Mouse (Mus musculus) intestine, embryonic 16.5 days (tissue): ENCODE data around the gene Rapgef2. TPM values are rescaled to one million over a fixed set of nuclear protein-coding genes. Genes with fewer than 3 reads are reported as not detected.
A peak's percentile ranks its signal among the peaks of the same experiment; 100 is the strongest.

ENCODE experiments used
- ATAC-seq: fragments of 200-750 bp; cut with Nextera tagmentation; 2 replicates; pipeline ENCODE4 v1.8.0; 2017; ENCODE audit warnings: moderate TSS enrichment, moderate library complexity
- H3K27ac ChIP-seq: fragments of 300-500 bp; sonication (generic); 2 replicates; pipeline ENCODE4 v1.5.1; 2014; ENCODE audit warnings: mild to moderate bottlenecking, low read length
- H3K27me3 ChIP-seq: fragments of 300-500 bp; sonication (generic); replicated peaks from 2 replicates; pipeline ENCODE4 v1.6.1; 2014; ENCODE audit warnings: low read length, control low read depth, mixed read lengths; ENCODE audit not compliant: control insufficient read depth, insufficient read depth
- H3K36me3 ChIP-seq: fragments of 300-500 bp; sonication (generic); 2 replicates; pipeline ENCODE4 v1.6.1; 2014; ENCODE audit warnings: low read length, control low read depth; ENCODE audit not compliant: control insufficient read depth, insufficient read depth
- H3K4me1 ChIP-seq: fragments of 300-500 bp; sonication (generic); 2 replicates; pipeline ENCODE4 v1.6.1; 2014; ENCODE audit warnings: low read length, control low read depth, mixed read lengths; ENCODE audit not compliant: control insufficient read depth, insufficient read depth
- H3K4me2 ChIP-seq: fragments of 300-500 bp; sonication (generic); 2 replicates; pipeline ENCODE4 v1.6.1; 2014; ENCODE audit warnings: low read depth, low read length, control low read depth
- H3K4me3 ChIP-seq: fragments of 300-500 bp; sonication (generic); 2 replicates; pipeline ENCODE4 v1.5.1; 2014; ENCODE audit warnings: mild to moderate bottlenecking, low read length
- H3K9ac ChIP-seq: fragments of 300-500 bp; sonication (generic); 2 replicates; pipeline ENCODE4 v1.6.1; 2014; ENCODE audit warnings: low read depth, low read length
- H3K9me3 ChIP-seq: fragments of 300-500 bp; sonication (generic); 2 replicates; pipeline ENCODE4 v1.6.1; 2016; ENCODE audit warnings: low read length, control low read depth; ENCODE audit not compliant: control insufficient read depth
- WGBS: fragments of 180-500 bp; shearing (Covaris S2); extraction: QIAGEN DNeasy Blood & Tissue Kit; methylation state at CpG from one replicate; pipeline ENCODE4 v1.1.7; 2014; 5-methylcytosine and 5-hydroxymethylcytosine counted together
- polyA plus RNA-seq: library from polyadenylated mRNA; unstranded; fragments of >200 nt; fragmentation: Nextera tagmentation; extraction: Ambion mirVana; gene quantifications from 2 replicates; pipeline ENCODE4 v1.2.1, GENCODE M21; 2015

The Rapgef2 gene
- polyA plus RNA-seq, 1 experiment from 2014 or later, result 2.2 TPM

- Histone ChIP-seq H3K36me3 (no peaks in the 10 kb centered on the region), H3K4me3 (no peak overlapping the region), H3K27me3 (no peaks in the 10 kb centered on the region), H3K27ac (no peak overlapping the region), H3K4me1 (no peaks in the 10 kb centered on the region), H3K9me3 (no peaks in the 10 kb centered on the region), H3K4me2 (no peak overlapping the region), H3K9ac (no peak overlapping the region)
- 91% methylated on average over 1 of the region's 1 CpGs for WGBS
- ATAC-seq, result no peak
Measured at GRCm38 (mm10) chr3:79187912-79188311, 98.4 kb downstream of the Rapgef2 start.

- Histone ChIP-seq H3K4me1 (peaks cover 41% of the 10 kb centered on the region), H3K27ac (peak overlapping the region; percentile 90), H3K4me2 (no peak overlapping the region), H3K9me3 (no peaks in the 10 kb centered on the region), H3K36me3 (no peaks in the 10 kb centered on the region), H3K27me3 (no peaks in the 10 kb centered on the region), H3K9ac (no peak overlapping the region), H3K4me3 (no peak overlapping the region)
- WGBS, result 48% methylated on average over 3 of the region's 3 CpGs
- ATAC-seq, result peak; percentile 24; the same call in 1 of the 2 replicates
Measured at GRCm38 (mm10) chr3:79182290-79182689, 104.0 kb downstream of the Rapgef2 start.

GRCm38 (mm10) chr3:79181248-79181991 is 104.9 kb downstream of the Rapgef2 start:
- Histone ChIP-seq H3K36me3 (no peaks in the 10 kb centered on the region), H3K27ac (peak overlapping the region; percentile 90), H3K27me3 (no peaks in the 10 kb centered on the region), H3K4me1 (peaks cover 45% of the 10 kb centered on the region), H3K4me3 (peak overlapping the region; percentile 30), H3K9me3 (no peaks in the 10 kb centered on the region), H3K4me2 (peak overlapping the region; percentile 61), H3K9ac (peak overlapping the region; percentile 46)
- WGBS, result 22% methylated on average over 24 of the region's 24 CpGs
- peak; percentile 94 for ATAC-seq

GRCm38 (mm10) chr3:79180086-79180485 is 106.2 kb downstream of the Rapgef2 start:
- Histone ChIP-seq H3K9me3 (no peaks in the 10 kb centered on the region), H3K27ac (peak overlapping the region; percentile 54; the same call in 1 of the 2 replicates), H3K4me1 (peaks cover 45% of the 10 kb centered on the region), H3K4me2 (peak overlapping the region; percentile 32; the same call in 1 of the 2 replicates), H3K9ac (no peak overlapping the region), H3K27me3 (no peaks in the 10 kb centered on the region), H3K36me3 (no peaks in the 10 kb centered on the region), H3K4me3 (no peak overlapping the region)
- no peak for ATAC-seq
- WGBS, result 35% methylated on average over 8 of the region's 8 CpGs

- ATAC-seq, result no peak
- Histone ChIP-seq H3K9ac (no peak overlapping the region), H3K4me3 (no peak overlapping the region), H3K27me3 (no peaks in the 10 kb centered on the region), H3K4me2 (peak overlapping the region; percentile 32; the same call in 1 of the 2 replicates), H3K27ac (peak overlapping the region; percentile 54; the same call in 1 of the 2 replicates), H3K4me1 (peaks cover 45% of the 10 kb centered on the region), H3K36me3 (no peaks in the 10 kb centered on the region), H3K9me3 (no peaks in the 10 kb centered on the region)
- 82% methylated on average over 2 of the region's 2 CpGs for WGBS
Measured at GRCm38 (mm10) chr3:79179499-79180053, 106.7 kb downstream of the Rapgef2 start.

- no peak for ATAC-seq
- H3K4me1 ChIP-seq, result peaks cover 45% of the 10 kb centered on the region
Measured at GRCm38 (mm10) chr3:79178708-79179107, 107.6 kb downstream of the Rapgef2 start.

GRCm38 (mm10) chr3:79178070-79178469 is 108.2 kb downstream of the Rapgef2 start:
- Histone ChIP-seq H3K27ac (no peak overlapping the region), H3K4me2 (no peak overlapping the region), H3K9me3 (no peaks in the 10 kb centered on the region), H3K36me3 (no peaks in the 10 kb centered on the region), H3K4me3 (no peak overlapping the region), H3K27me3 (no peaks in the 10 kb centered on the region), H3K4me1 (peaks cover 45% of the 10 kb centered on the region), H3K9ac (no peak overlapping the region)
- WGBS, result 73% methylated on average over 6 of the region's 6 CpGs
- no peak for ATAC-seq

More at GRCm38 (mm10) chr3:79178708-79179107, 107.6 kb downstream of the Rapgef2 start:
- WGBS, result 31% methylated on average over 3 of the region's 3 CpGs
- H3K4me3 ChIP-seq, result no peak overlapping the region
- H3K27ac ChIP-seq, result 0 out of 2 replicates have a peak overlapping the region, but pooled peaks have one; percentile 3
- no peaks in the 10 kb centered on the region for H3K9me3 ChIP-seq
- H3K27me3 ChIP-seq, result no peaks in the 10 kb centered on the region
- peak overlapping the region; percentile 13; the same call in 1 of the 2 replicates for H3K4me2 ChIP-seq
- no peak overlapping the region for H3K9ac ChIP-seq
- no peaks in the 10 kb centered on the region for H3K36me3 ChIP-seq

- peaks cover 45% of the 10 kb centered on the region for H3K4me1 ChIP-seq
- H3K27me3 ChIP-seq, result no peaks in the 10 kb centered on the region
- H3K9ac ChIP-seq, result no peak overlapping the region
- no peak overlapping the region for H3K4me3 ChIP-seq
- ATAC-seq, result no peak
- no peaks in the 10 kb centered on the region for H3K9me3 ChIP-seq
- WGBS, result 79% methylated on average over 8 of the region's 8 CpGs
- H3K27ac ChIP-seq, result peak overlapping the region; percentile 31
- H3K36me3 ChIP-seq, result no peaks in the 10 kb centered on the region
- H3K4me2 ChIP-seq, result no peak overlapping the region
Measured at GRCm38 (mm10) chr3:79177136-79177870, 109.0 kb downstream of the Rapgef2 start.

- Histone ChIP-seq H3K4me1 (peaks cover 16% of the 10 kb centered on the region), H3K36me3 (no peaks in the 10 kb centered on the region), H3K9ac (no peak overlapping the region), H3K4me3 (no peak overlapping the region), H3K27me3 (no peaks in the 10 kb centered on the region), H3K27ac (no peak overlapping the region), H3K4me2 (no peak overlapping the region), H3K9me3 (no peaks in the 10 kb centered on the region)
- ATAC-seq, result no peak
- WGBS, result 86% methylated on average over 6 of the region's 6 CpGs
Measured at GRCm38 (mm10) chr3:79174168-79174567, 112.1 kb downstream of the Rapgef2 start.
